ENCODE assay signal across 12 mouse cellular contexts in genomic region chr3:157931592-157931991, GRCm38 (mm10). TPM values are rescaled to one million over a fixed set of nuclear protein-coding genes. Genes with fewer than 3 reads are reported as not detected.
DNase-seq lines count a peak whose midpoint lies in the region; ATAC-seq and TF ChIP-seq lines count a peak whose summit lies in the region.
"Had no signal": no experiment of that assay in that cellular context is flagged by ENCODE, and none has a peak within 500 bp of the region (broad histone marks: within the 10 kb centered on the region; RNA-seq: fewer than 3 reads in every experiment).

No protein-coding gene starts in this region.

- H3K4me3 ChIP-seq in stomach, postnatal 0 days (ENCODE audit: low read depth, low read length), result no peak overlapping the region
- no peak overlapping the region for H3K4me3 ChIP-seq in forebrain, embryonic 15.5 days
- no peak overlapping the region for H3K4me3 ChIP-seq in midbrain, embryonic 15.5 days
- H3K4me3 ChIP-seq: forebrain, embryonic 13.5 days; heart, embryonic 13.5 days; limb, embryonic 12.5 days had no signal

- TF ChIP-seq EP300 in stomach, postnatal 0 days (optimal IDR thresholded peaks at IDR 0.05), result no peak

- H3K4me1 ChIP-seq in stomach, postnatal 0 days (replicated peaks; ENCODE audit: control insufficient read depth, insufficient read depth), result no peaks in the 10 kb centered on the region
- H3K4me1 ChIP-seq in forebrain, embryonic 15.5 days, result no peaks in the 10 kb centered on the region
- no peaks in the 10 kb centered on the region for H3K4me1 ChIP-seq in midbrain, embryonic 15.5 days
- H3K4me1 ChIP-seq: forebrain, embryonic 13.5 days; heart, embryonic 13.5 days; limb, embryonic 12.5 days had no signal

- no peaks in the 10 kb centered on the region for H3K9me3 ChIP-seq in stomach, postnatal 0 days (ENCODE audit: control insufficient read depth, low read length)
- H3K9me3 ChIP-seq in forebrain, embryonic 15.5 days, result no peaks in the 10 kb centered on the region
- no peaks in the 10 kb centered on the region for H3K9me3 ChIP-seq in midbrain, embryonic 15.5 days
- H3K9me3 ChIP-seq: forebrain, embryonic 13.5 days; heart, embryonic 13.5 days; limb, embryonic 12.5 days had no signal

- peak; percentile 6 for DNase-seq in thymus, postnatal 25 days
- DNase-seq in thymus, postnatal 10 days (ENCODE audit: low spot score in 2 of 2), result no peak
- peak; percentile 62 for DNase-seq in kidney, postnatal 10 days
- peak; percentile 43 for DNase-seq in stomach, postnatal 0 days (ENCODE audit: low spot score)
- DNase-seq in frontal cortex, postnatal 10 days (ENCODE audit: low spot score in 2 of 2), result no peak

- H3K4me2 ChIP-seq in stomach, postnatal 0 days (replicated peaks; ENCODE audit: low read depth), result no peak overlapping the region
- no peak overlapping the region for H3K4me2 ChIP-seq in forebrain, embryonic 15.5 days (replicated peaks)
- no peak overlapping the region for H3K4me2 ChIP-seq in midbrain, embryonic 15.5 days
- H3K4me2 ChIP-seq: forebrain, embryonic 13.5 days; heart, embryonic 13.5 days; limb, embryonic 12.5 days had no signal

- peak; percentile 74 for ATAC-seq in common myeloid progenitor, adult 5-6 weeks (replicated peaks; ENCODE audit: low read depth, poor library complexity, severe bottlenecking)
- ATAC-seq in stomach, postnatal 0 days (ENCODE audit: low FRiP score, low TSS enrichment), result peak; percentile 66; the same call in 1 of the 2 replicates
- no peak for ATAC-seq in forebrain, embryonic 15.5 days (replicated peaks)
- ATAC-seq in midbrain, embryonic 15.5 days (replicated peaks), result no peak
- ATAC-seq: forebrain, embryonic 13.5 days; inflammation-experienced regulatory T-cells, adult 6 months had no signal

- no peaks in the 10 kb centered on the region for H3K27me3 ChIP-seq in stomach, postnatal 0 days (ENCODE audit: control insufficient read depth, insufficient read depth, low read length)
- H3K27me3 ChIP-seq in forebrain, embryonic 15.5 days, result no peaks in the 10 kb centered on the region
- no peaks in the 10 kb centered on the region for H3K27me3 ChIP-seq in midbrain, embryonic 15.5 days (replicated peaks)
- H3K27me3 ChIP-seq: forebrain, embryonic 13.5 days; heart, embryonic 13.5 days; limb, embryonic 12.5 days had no signal

- 50% methylated on average over 3 of the region's 3 CpGs for WGBS in stomach, postnatal 0 days
- WGBS in forebrain, embryonic 15.5 days, result 39% methylated on average over 3 of the region's 3 CpGs
- WGBS in midbrain, embryonic 15.5 days, result 56% methylated on average over 3 of the region's 3 CpGs

- no peak overlapping the region for H3K27ac ChIP-seq in stomach, postnatal 0 days (replicated peaks)
- H3K27ac ChIP-seq in forebrain, embryonic 15.5 days (replicated peaks), result no peak overlapping the region
- H3K27ac ChIP-seq in midbrain, embryonic 15.5 days, result no peak overlapping the region
- H3K27ac ChIP-seq: forebrain, embryonic 13.5 days; heart, embryonic 13.5 days; limb, embryonic 12.5 days had no signal

- H3K9ac ChIP-seq in stomach, postnatal 0 days (ENCODE audit: low read length), result no peak overlapping the region
- H3K9ac ChIP-seq in forebrain, embryonic 15.5 days (replicated peaks), result no peak overlapping the region
- H3K9ac ChIP-seq in midbrain, embryonic 15.5 days, result no peak overlapping the region
- H3K9ac ChIP-seq: forebrain, embryonic 13.5 days; heart, embryonic 13.5 days; limb, embryonic 12.5 days had no signal

- H3K36me3 ChIP-seq in stomach, postnatal 0 days (ENCODE audit: control insufficient read depth, insufficient read depth, low read length), result no peaks in the 10 kb centered on the region
- no peaks in the 10 kb centered on the region for H3K36me3 ChIP-seq in forebrain, embryonic 15.5 days
- no peaks in the 10 kb centered on the region for H3K36me3 ChIP-seq in midbrain, embryonic 15.5 days (replicated peaks)
- H3K36me3 ChIP-seq: heart, embryonic 13.5 days; limb, embryonic 12.5 days had no signal

- peak; percentile 60 for TF ChIP-seq CTCF in stomach, postnatal 0 days (IDR thresholded peaks at IDR 0.05; ENCODE audit: low read depth)

RNA-seq across cellular contexts. Expression of gene Cth, which starts 6.7 kb away (rescaled TPM):
- total RNA-seq in common myeloid progenitor, adult 5-6 weeks (2017), result not detected in 2 replicates
- 8.5 and 9.3 TPM in 2 replicates for polyA plus RNA-seq in stomach, postnatal 0 days (2015; fragmentation: Nextera tagmentation; extraction: Ambion mirVana)
- 3.5 and 3.7 TPM in 2 replicates for polyA plus RNA-seq in forebrain, embryonic 15.5 days (2015; fragmentation: Nextera tagmentation; extraction: Ambion mirVana)
- polyA plus RNA-seq in midbrain, embryonic 15.5 days (2015; fragmentation: Nextera tagmentation; extraction: Ambion mirVana), result 2.3 and 2.6 TPM in 2 replicates
- polyA plus RNA-seq: inflammation-experienced regulatory T-cells, adult 6 months had no signal

RNA-seq across cellular contexts. Expression of gene Ankrd13c, which starts 15.4 kb away (rescaled TPM):
- total RNA-seq in common myeloid progenitor, adult 5-6 weeks (2017), result 31.2 and 32.4 TPM in 2 replicates
- polyA plus RNA-seq in stomach, postnatal 0 days (2015; fragmentation: Nextera tagmentation; extraction: Ambion mirVana), result 13.2 and 15.9 TPM in 2 replicates
- polyA plus RNA-seq in forebrain, embryonic 15.5 days (2015; fragmentation: Nextera tagmentation; extraction: Ambion mirVana), result 24.6 and 25.3 TPM in 2 replicates
- polyA plus RNA-seq in midbrain, embryonic 15.5 days (2015; fragmentation: Nextera tagmentation; extraction: Ambion mirVana), result 25.9 and 26.4 TPM in 2 replicates

Comparison
In these comparisons a context has a peak if more than half of its experiments do, and no peak if none do; other contexts are left out.
1. DNase-seq: peak in thymus, postnatal 25 days (single experiment), kidney, postnatal 10 days (single experiment) and stomach, postnatal 0 days (single experiment); none in thymus, postnatal 10 days (0 of 2) and frontal cortex, postnatal 10 days (0 of 2).
2. ATAC-seq: peak in common myeloid progenitor, adult 5-6 weeks (single experiment) and stomach, postnatal 0 days (single experiment); none in forebrain, embryonic 15.5 days (single experiment) and midbrain, embryonic 15.5 days (single experiment).